Mouse (Mus musculus): ENCODE measurements around the gene Ablim2.
A peak's percentile ranks its signal among the peaks of the same experiment; 100 is the strongest.

Ablim2 gene

GRCm38 (mm10) chr5:35907633-35908426 lies 150.2 kb downstream of the Ablim2 start:
- DNase-seq (ENCODE audit: low read depth, low spot score), result no peak

GRCm38 (mm10) chr5:35908626-35909443 lies 151.2 kb downstream of the Ablim2 start:
- peak; percentile 31 for DNase-seq (ENCODE audit: low read depth, low spot score)

GRCm38 (mm10) chr5:35915629-35916300 lies 158.1 kb downstream of the Ablim2 start:
- DNase-seq (ENCODE audit: low read depth, low spot score), result no peak

GRCm38 (mm10) chr5:35916666-35917065 lies 159.0 kb downstream of the Ablim2 start:
- no peak for DNase-seq (ENCODE audit: low read depth, low spot score)

- DNase-seq (ENCODE audit: low read depth, low spot score), result no peak
These were observed 160.7 kb downstream of the Ablim2 start for GRCm38 (mm10) chr5:35918387-35918786.

GRCm38 (mm10) chr5:35920076-35920475 lies 162.4 kb downstream of the Ablim2 start:
- DNase-seq (ENCODE audit: low read depth, low spot score), result no peak

- no peak for DNase-seq (ENCODE audit: low read depth, low spot score)
These were observed 162.9 kb downstream of the Ablim2 start for GRCm38 (mm10) chr5:35920557-35920956.

- no peak for DNase-seq (ENCODE audit: low read depth, low spot score)
These were observed 163.5 kb downstream of the Ablim2 start for GRCm38 (mm10) chr5:35921141-35921540.

- no peak for DNase-seq (ENCODE audit: low read depth, low spot score)
These were observed 164.0 kb downstream of the Ablim2 start for GRCm38 (mm10) chr5:35921595-35922254.

GRCm38 (mm10) chr5:35923448-35923847 lies 165.8 kb downstream of the Ablim2 start:
- no peak for DNase-seq (ENCODE audit: low read depth, low spot score)

GRCm38 (mm10) chr5:35925171-35925634 lies 167.5 kb downstream of the Ablim2 start:
- no peak for DNase-seq (ENCODE audit: low read depth, low spot score)

GRCm38 (mm10) chr5:35926511-35926910 lies 168.8 kb downstream of the Ablim2 start:
- DNase-seq (ENCODE audit: low read depth, low spot score), result no peak

GRCm38 (mm10) chr5:35931296-35931695 lies 173.6 kb downstream of the Ablim2 start:
- DNase-seq (ENCODE audit: low read depth, low spot score), result no peak

- DNase-seq (ENCODE audit: low read depth, low spot score), result no peak
These were observed 175.4 kb downstream of the Ablim2 start for GRCm38 (mm10) chr5:35933059-35933458.

All from CD4-positive, CD25-positive, alpha-beta regulatory T cell, adult 2 months (primary cell).